Mouse (Mus musculus): Measurements from ENCODE around the gene Syne1.

- TF ChIP-seq CTCF (IDR thresholded peaks at IDR 0.05; ENCODE audit: low read depth) (no peak), EP300 (IDR thresholded peaks at IDR 0.05; ENCODE audit: low read depth) (no peak)
These were observed 288.6 kb downstream of the Syne1 start for GRCm38 (mm10) chr10:5262636-5263035.

Measured in heart, postnatal 0 days (tissue).